Mouse (Mus musculus): ENCODE measurements at regions not wholly inside any gene's neighbourhood (a gene's known extent, or its start where the extent isn't known, plus 50 kb on each side); places are given as distances from the start of the nearest gene placed in this dataset.
"Not testable (repeated sequence)": the region's sequence is repeated elsewhere in the genome, so short reads cannot be mapped to it uniquely, and the experiment has no call there.

DNA sequence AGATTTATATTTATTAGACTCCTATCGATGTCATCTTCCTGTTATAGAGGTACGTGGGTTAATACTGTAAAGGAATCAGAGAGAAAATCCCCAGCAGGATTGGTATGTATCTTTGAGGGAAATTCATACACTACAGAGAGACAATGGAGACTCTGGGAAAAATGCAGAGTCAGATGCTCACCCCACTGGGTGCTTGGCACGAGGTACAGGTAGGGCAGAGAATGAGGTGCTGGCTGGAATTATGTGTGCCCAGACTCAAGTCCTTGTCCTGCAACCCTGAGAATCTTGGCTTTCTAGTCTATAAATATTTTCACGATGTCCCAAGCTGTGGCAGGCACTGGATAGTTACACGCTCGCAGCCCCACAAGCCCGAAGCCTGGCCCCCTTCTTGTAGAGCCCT, 57.8 kb upstream of the Cry1 start:
- no peak for DNase-seq (ENCODE audit: extremely low read depth, insufficient read length, low spot score)

DNA sequence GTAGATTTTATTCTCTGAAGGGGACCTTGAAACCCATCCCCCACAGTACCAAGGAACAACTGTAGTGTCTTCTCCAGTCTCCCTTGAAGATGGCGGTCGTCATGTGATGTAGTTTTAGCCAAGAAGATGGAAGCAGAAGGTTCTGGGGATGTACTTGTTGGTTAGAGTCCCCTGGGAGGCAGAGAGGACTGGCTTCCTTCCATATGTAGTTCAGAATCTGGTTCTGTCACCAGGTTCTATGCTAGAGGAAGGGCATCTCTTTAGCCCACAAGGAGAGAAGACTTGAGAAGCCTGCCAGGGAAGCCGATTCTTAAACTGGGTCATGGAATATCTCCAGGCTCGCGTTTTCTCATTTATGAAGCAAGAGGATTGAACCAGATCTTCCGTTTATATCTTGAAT, 58.7 kb upstream of the Cry1 start:
- DNase-seq (ENCODE audit: extremely low read depth, insufficient read length, low spot score), result no peak

DNA sequence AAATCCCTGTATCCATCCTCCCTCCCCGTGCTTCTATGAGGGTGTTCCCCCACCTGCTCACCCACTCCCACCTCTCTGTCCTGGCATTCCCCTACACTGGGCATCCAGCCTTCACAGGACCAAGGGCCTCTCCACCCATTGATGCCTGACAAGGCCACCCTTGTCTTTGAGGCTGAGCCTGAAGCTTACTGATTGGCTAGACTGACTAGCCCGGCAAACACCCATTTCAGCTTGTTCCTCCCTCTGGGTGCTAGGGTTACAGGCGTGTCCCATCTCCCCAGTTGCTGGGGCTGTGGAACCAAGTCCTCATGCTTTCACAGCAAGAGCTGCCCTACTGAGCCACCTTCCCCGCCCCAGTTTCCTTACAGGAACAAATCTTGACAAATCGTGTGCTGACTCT, 80.9 kb upstream of the Cry1 start:
- DNase-seq (ENCODE audit: extremely low read depth, insufficient read length, low spot score), result no peak

GRCm38 (mm10) chr10:85266148-85266547, 81.3 kb upstream of the Cry1 start:
- no peak for DNase-seq (ENCODE audit: extremely low read depth, insufficient read length, low spot score)

GRCm38 (mm10) chr10:85266796-85267195, 81.9 kb upstream of the Cry1 start:
- no peak for DNase-seq (ENCODE audit: extremely low read depth, insufficient read length, low spot score)

DNA sequence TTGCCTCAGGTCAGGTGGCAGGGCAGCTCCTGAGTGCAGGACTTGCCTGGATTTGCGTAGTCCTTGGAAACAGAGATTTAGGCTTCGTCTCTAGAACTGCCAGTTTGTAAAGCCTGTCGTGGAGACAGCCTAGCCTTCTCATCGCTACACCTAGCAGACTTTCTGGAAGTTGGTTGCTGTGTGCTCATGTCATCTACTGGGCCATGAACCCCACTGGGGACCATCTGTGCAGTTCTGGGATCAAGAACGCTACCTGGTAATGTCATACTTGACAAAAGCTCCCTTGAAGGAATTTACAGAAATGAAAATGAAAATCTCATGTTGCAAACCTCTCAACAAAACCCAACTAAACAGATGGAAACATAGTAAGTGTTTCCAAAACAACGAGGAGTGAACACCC, 85.3 kb upstream of the Cry1 start:
- no peak for DNase-seq (ENCODE audit: extremely low read depth, insufficient read length, low spot score)

- no peak for DNase-seq (ENCODE audit: extremely low read depth, insufficient read length, low spot score)
Observed at GRCm38 (mm10) chr10:85276793-85277192, 91.9 kb upstream of the Cry1 start.

GRCm38 (mm10) chr10:85291733-85292476, 94.7 kb upstream of the Btbd11 start:
- no peak for DNase-seq (ENCODE audit: extremely low read depth, insufficient read length, low spot score)

DNA sequence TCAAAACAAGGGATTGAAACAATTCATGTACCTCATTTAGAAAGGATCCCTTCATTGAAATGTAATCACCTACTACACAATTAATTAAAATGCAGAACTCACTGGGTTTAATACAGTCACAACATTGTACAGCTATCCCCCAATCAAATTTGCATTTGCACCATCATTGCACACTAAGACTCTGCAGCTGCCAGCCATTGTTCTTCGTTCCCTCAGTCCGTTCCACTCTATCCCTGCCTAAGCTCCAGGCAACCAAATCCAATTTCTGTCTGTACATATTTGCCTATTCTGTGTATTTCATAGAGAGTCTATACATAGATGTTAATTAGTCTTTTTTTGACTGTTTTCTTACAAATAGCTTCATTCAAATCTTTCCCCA, 94.1 kb upstream of the Btbd11 start:
- no peak for DNase-seq (ENCODE audit: extremely low read depth, insufficient read length, low spot score)

DNA sequence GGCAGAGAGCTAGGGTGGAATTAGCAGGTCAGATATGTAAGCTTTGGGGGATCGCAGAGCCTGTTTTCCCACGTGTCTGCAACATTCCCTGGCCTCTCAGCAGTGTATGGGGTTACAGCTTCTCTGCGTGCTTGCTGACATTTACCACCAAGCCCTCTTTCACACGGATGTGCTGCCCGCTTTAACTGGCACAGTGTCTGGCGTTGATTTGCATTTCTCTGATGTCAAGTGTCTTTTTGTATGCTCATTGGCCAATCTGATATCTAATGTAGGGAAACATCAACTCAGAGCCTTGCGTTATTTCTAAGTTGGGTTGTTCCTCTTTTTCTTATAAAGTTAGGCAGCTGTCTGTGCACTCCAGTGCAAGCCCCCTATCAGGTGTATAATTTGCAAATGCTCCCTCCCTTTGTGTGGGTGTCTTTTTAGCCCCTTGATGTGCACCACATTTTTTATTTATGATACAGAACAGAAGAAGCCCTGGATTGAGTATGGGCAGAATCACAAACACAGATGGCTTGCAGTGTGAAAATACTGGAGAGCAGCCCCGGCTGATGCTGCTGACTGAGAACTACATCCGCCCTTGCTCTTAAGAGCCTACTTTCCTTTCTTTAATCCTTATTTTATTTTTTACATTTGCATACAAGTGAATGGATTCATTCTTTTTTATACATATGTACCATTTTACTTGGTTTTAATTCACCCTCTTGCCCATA, 93.4 kb upstream of the Btbd11 start:
- DNase-seq (ENCODE audit: extremely low read depth, insufficient read length, low spot score), result no peak

DNA sequence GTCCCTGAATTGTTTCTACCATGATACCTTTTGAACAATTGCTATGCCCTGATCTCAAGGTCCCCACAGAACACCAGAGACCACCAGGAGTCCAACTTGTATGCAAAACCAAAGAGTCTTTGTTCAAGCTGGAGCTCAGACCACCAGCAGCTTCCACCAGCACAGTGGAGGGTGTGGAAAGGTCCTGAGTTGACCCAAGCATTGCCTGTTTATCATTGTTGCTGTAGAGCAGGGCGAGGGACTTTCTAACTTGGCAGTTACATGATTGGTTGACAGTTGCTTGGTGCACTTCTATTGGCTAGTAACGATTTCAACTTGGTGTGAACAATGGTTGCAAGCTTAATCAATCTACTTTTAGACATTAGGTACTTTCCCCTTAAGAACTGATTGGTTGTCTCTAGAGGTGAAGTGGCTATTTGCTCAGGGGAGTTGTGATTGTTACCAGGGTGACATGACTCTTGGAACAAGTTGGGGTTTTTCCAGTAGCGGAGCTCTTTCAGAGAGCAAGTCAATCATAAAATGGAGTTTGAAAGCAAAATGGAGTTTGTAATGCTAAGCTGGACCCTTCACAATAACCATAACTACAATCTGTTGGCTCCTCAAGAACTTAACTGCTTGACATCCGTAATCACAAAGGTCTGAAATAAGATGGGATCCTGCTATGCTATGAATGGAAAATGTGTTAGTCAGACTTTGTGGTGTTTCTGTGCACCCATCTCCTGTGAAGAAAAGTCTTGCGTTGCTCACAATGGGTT, 91.3 kb upstream of the Btbd11 start:
- DNase-seq (ENCODE audit: extremely low read depth, insufficient read length, low spot score), result no peak

GRCm38 (mm10) chr10:85311781-85312180, 74.8 kb upstream of the Btbd11 start:
- no peak for DNase-seq (ENCODE audit: extremely low read depth, insufficient read length, low spot score)

DNA sequence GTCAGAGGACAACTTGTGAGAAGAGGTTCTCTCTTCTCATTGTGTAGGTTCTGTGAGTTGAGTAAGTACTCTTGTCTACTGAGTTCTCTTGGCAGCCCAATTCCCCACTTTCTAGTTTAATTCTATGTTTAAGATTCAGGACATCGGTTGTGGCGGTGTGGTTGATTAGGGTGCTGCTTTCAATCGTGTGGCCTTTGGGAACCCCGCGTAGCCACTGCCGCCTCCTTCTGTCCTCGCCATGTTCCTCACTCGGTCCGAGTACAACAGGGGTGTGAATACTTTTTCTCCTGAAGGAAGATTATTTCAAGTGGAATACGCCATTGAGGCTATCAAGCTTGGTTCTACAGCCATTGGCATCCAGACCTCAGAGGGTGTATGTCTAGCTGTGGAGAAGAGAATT, 73.3 kb upstream of the Btbd11 start:
- not testable (repeated sequence) for DNase-seq (ENCODE audit: extremely low read depth, insufficient read length, low spot score)

DNA sequence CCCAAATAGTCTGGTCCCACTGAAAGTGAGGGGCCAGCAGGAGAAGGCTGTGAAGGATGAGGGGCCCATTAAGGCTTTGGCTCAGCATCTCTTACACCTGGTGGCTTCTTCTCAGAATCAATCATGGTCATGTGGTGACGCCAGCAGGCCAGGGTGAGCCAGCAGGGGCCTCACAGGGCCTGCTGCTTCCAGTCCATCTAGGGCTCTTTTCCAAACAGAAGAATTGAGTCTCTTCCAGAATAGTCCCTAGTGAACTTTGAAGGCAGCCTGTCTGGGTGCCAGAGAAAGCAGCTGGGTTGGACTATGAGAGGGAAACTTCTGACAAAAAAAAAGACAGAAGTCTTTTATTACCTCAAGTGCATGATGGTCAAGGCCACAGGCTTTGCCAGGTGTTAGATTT, 65.6 kb upstream of the Btbd11 start:
- DNase-seq (ENCODE audit: extremely low read depth, insufficient read length, low spot score), result no peak

DNA sequence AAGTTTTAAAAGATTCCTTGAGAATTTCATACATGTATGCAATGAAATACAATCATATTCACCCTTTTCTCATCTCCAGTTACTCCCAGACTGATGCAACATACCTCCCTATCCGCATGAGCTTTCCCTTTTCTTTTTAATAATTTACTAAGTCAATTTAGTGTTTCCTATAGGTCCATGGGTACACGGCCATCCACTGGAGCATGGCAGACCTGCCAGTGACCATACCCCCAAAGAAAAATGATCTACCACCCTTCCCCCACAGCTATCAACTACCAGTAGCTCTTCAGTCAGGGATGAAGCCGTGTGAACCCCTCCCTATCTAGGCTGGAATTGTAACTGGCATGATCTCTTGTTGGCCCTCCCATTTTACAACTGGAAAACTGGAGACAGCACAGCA, 64.3 kb upstream of the Btbd11 start:
- no peak for DNase-seq (ENCODE audit: extremely low read depth, insufficient read length, low spot score)

GRCm38 (mm10) chr10:85329382-85329781, 57.2 kb upstream of the Btbd11 start:
- no peak for DNase-seq (ENCODE audit: extremely low read depth, insufficient read length, low spot score)

DNA sequence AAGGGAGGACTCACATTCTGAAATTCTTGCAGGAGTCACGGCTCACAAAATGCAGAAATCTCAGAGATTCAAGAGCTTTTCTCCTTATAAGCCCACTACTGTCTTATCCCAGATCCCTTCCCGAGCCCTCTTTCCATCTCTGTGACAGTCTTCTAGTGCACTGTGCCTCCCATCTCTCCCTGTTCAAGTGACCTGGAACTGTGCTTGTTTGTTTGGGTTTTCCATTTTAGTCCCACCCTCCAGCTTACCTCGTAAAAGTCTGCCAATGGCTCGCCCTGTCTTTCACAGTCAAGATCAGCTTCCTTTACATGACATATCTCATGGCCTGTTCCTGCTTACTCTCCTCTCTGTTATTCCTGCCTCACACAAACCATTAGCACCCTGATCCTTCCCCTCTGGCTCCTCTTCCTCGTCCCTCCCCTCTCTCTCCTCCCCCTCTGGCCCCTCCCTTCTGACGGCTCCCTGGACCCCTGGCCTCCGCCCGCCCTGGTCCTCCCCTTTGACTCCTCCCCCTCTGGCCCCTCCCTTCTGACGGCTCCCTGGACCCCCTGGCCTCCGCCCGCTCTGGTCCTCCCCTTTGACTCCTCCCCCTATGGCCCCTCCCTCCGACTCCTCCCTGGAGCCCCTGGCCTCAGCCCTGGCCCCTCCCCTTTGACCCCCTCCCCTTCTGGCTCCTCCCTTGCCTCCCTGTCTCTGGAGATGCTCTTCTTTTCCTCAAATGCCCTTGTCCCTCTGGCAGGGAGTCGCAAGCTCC, 55.5 kb upstream of the Btbd11 start:
- DNase-seq (ENCODE audit: extremely low read depth, insufficient read length, low spot score), result peak; percentile 70

All from 3134 (cell line).